Mouse (Mus musculus) retina, adult 2 months (tissue): ENCODE measurements around the gene Mrpl11.
A peak's percentile ranks its signal among the peaks of the same experiment; 100 is the strongest.
"Not testable (repeated sequence)": the region's sequence is repeated elsewhere in the genome, so short reads cannot be mapped to it uniquely, and the experiment has no call there.

Experiments used
- DNase-seq: peaks from one replicate; pipeline ENCODE4 v3.0.0-alpha.2; 2012; ENCODE audit warnings: low read depth, low spot score

Gene Mrpl11

DNA sequence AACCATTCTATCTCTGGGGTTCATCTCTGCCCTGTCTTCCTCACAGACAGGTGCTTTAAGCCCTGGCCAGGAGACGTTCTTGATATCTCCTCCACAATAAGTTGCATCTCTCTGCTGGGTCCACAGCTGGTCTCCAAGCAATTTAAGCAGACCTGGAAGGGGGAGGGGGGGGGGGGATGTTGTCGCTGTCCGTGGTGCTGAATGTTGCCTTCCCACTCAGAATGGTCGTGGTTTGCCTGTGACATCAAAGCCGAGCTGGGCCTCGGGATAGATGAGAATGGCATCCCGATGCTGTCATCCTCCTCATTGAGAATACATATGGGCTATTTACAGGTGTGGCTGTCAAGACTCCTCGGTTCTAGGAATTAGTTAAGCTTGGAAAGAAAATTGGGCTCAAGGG, 30.4 kb downstream of the Mrpl11 start:
- DNase-seq = no peak

DNA sequence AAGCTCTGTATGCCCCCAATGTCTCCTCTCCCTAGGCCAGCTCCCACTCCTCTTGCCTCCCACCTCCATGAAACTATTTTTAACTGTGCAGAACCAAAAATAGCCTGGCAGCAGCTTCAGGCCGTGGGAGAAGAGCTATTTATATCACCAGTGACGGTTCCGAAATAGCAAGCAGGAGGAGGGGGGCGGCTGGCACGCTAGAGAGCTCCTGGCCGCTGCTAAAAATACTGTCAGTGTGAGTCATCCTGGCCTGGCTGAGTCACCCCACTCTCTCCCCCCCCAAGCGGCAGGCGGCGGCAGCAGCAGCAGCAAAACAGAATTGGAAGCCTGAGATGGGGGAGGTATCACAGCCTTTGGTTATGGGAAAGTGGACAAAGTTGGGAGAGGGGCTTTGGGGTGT, 31.0 kb downstream of the Mrpl11 start:
- DNase-seq = peak; percentile 70

DNA sequence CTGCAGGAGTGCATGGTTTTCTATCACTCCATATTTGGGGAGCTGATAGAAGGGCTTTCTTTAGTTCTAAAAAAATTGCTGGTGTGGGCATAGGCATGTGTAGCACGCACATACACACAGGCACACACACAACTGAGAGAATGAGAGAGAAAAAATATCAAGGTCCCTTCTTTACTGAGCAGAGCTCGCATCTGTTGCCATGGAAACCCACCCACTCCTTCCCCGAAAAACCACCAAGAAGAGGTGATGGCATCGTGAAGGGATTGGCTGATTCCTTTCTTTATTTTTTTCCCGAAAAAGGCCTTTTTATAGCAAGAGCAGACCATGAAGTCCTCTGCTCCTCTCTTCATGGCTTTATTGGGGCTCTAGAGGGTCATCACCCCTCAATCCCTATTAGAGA, 32.1 kb downstream of the Mrpl11 start:
- no peak for DNase-seq

DNA sequence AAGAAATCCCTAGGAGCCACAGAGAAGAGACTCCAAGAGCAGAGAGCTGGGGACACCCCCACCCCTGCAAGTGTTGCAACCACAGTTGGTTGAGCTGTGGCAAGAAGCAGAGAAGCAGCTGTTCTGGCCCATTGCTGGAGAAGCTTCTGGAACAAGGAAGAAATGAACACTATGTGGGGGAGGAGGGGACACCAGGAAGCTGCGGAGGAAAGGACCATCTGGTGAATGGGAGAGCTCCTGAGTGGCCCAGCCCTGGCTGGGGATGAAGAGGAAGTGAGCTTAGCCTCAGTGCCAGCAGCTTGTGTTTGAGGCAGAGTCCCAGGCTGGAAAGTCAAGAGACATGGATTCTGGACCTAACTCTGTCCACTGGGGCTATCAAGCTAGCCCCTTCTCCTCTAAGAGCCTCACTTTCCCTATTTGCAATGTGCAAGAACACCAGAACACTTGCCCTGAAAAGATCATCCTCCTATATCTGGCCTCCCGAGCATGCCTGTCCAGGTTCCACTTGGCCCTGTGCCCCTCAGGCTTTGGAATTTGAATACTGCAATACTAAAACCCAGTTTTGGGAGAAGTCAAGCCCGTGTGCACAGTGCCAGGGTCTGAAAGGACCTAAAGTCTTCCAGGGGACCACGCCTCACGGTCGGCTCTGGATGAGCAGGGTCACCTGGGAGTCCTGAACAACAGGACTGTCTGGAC, 37.6 kb downstream of the Mrpl11 start:
- no peak for DNase-seq

DNA sequence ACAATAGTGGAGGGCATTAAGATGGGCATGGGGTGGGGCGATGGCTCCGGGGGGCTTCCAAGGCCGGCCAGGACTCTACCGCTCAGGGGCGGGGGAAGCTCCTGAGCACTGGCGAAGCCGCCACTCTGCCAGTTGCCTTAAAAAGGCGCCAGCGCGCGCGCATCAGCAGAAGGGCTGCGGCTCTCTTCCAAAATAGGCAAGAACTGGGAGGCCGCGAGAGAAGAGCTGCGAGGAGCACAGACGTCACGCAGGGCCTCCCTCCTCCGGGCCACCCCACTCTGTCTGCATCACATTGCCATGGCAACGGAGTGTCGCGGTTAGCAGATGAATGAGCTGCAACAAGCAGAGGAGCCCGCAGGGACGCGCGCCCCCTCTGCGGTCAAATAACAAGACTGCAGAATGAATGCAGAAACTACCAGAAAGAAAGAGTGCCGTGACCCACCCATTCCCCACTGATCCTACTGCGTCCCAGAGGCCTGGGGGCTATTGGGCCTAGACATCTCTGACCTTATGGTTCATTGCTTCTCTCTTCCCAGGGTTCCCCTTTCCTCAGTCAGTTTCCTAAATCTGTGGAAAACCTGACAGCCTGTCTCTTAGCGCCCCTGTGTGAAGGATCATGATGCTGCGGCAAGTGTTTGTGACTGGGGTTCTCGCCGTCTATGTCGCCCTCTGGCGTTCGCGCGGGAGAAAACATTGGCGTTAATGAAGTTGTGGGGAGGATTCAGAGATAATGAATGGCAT, 39.9 kb downstream of the Mrpl11 start:
- DNase-seq = peak; percentile 66

DNA sequence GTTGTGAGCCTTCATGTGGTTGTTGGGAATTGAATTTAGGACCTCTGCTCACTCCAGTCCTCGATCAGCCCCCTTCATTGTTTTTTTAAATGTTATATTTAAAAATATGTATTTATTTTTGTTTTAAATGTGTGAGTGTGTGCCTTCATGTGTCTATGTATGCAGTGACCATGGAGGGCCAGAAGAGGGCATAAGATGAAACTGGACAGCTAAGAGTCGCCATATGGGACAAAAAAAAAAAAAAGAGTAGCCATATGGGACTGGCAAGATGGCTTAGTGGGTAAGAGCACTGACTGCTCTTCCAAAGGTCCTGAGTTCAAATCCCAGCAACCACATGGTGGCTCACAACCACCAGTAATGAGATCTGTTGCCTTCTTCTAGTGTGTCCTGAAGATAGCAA, 41.7 kb downstream of the Mrpl11 start:
- not testable (repeated sequence) for DNase-seq

DNA sequence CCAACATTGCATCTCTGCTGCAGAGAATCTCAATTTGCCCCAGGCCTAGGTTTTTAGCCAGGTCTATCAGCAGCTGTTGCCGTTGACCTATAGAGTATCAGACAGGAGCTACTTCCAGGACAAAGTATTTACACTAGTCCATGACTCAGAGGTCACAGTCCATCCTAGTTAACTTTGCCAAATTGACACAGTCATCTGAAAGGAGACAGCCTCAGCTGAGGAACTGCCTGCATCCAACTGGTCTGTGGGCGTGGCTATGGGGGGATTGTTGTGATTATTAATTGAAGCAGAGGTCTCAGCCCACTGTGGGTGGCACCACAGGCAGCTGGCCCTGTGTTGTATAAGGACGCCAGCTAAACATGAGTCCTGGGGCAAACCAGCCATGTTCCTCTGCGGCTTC, 43.0 kb downstream of the Mrpl11 start:
- no peak for DNase-seq

DNA sequence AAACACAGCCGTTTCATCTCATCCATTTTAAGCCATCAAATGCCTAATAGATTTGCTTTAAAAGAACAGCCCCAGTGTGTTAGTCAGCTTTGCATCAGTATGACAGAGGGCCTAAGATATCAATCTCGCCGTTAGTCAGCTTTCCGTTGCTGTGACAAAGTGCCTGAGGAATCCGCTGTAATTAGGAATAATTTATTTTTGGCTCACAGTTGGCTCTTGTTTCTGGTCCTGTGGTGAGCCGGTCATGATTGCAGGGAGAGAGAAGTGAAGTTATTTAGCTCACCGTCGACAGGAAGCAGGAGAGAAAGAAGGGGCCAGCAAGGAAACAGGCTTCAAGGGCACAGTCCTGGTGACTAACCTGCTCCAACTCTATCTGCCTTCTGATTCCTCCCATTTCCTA, 51.2 kb downstream of the Mrpl11 start:
- no peak for DNase-seq

DNA sequence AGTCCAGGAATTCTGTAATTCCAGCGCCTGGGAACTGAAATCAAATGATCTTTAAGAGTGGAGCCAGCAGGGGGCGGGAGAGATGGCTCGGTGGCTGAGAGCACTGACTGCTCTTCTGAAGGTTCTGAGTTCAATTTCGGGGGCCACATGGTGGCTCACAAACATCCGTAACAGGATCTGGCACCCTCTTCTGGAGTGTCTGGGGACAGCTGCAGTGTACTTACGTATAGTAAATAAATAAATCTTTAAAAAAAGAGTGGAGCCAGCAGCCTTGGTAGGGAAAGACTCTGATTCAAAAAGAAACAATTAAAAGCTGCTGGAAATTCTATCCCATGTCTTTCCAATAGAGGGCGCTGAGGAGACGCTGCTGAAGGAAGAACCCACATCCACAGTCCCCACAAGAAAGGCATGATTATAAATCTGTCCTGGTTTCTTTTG, 53.0 kb downstream of the Mrpl11 start:
- no peak for DNase-seq

DNA sequence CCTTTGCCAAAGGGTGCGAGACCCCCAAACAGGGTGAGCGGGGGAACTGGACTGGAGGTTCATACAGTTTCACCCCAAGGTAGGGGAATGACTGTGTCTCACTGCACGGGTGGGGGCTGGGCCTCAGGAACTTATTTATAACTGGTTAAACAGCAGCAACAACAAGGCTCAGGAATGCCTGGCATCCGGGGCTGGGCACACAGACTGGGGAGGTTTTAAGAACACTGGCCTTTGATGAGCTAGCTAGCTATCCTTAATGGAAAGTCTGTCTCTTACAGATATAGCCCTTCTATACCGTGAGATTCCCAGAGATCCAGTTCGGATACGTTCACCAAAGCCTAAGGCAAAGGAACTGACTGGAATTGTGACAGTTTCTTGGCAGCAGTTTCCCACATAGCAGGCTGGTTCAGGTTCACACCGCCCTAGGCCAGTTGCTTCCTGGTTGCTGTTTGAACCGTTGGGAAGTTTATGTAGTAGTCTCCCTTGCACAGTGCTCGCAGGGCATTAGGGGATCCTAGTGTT, 54.3 kb downstream of the Mrpl11 start:
- no peak for DNase-seq
